Mouse (Mus musculus): ENCODE measurements around the gene Pde6b. TPM values are rescaled to one million over a fixed set of nuclear protein-coding genes. Genes with fewer than 3 reads are reported as not detected.

The Pde6b gene
- polyA plus RNA-seq, 1 experiment from 2014 or later = 0.40 TPM

Other genes starting within 250 kb of the Pde6b start
- gene Dr1, start 119.5 kb upstream of the Pde6b start, polyA plus RNA-seq (2016; fragmentation: Nextera tagmentation; extraction: Ambion mirVana) = 29.3 and 32.9 TPM in 2 replicates
- gene Pigg, start 75.8 kb upstream of the Pde6b start, polyA plus RNA-seq (2016; fragmentation: Nextera tagmentation; extraction: Ambion mirVana) = 6.9 and 7.9 TPM in 2 replicates
- gene Gm42517, start 20.5 kb upstream of the Pde6b start, polyA plus RNA-seq (2016; fragmentation: Nextera tagmentation; extraction: Ambion mirVana) = 0.06 TPM in 1 of 2 replicates, not detected in the other
- 521 and 675 TPM in 2 replicates for gene Atp5k, start 46.1 kb downstream of the Pde6b start, polyA plus RNA-seq (2016; fragmentation: Nextera tagmentation; extraction: Ambion mirVana)
- gene Mfsd7a, start 60.5 kb downstream of the Pde6b start, polyA plus RNA-seq (2016; fragmentation: Nextera tagmentation; extraction: Ambion mirVana) = 0.09 and 0.34 TPM in 2 replicates
- gene Pcgf3, start 72.8 kb downstream of the Pde6b start, polyA plus RNA-seq (2016; fragmentation: Nextera tagmentation; extraction: Ambion mirVana) = 19.9 and 21.3 TPM in 2 replicates
- 0.64 and 0.70 TPM in 2 replicates for gene Cplx1, start 161.6 kb downstream of the Pde6b start, polyA plus RNA-seq (2016; fragmentation: Nextera tagmentation; extraction: Ambion mirVana)
- 47.0 and 49.4 TPM in 2 replicates for gene Gak, start 241.4 kb downstream of the Pde6b start, polyA plus RNA-seq (2016; fragmentation: Nextera tagmentation; extraction: Ambion mirVana)
- 20.3 and 23.2 TPM in 2 replicates for gene Tmem175, start 241.4 kb downstream of the Pde6b start, polyA plus RNA-seq (2016; fragmentation: Nextera tagmentation; extraction: Ambion mirVana)